Mouse (Mus musculus) adrenal gland, postnatal 4 days (tissue): Measurements from ENCODE around the gene Arsa. TPM values are rescaled to one million over a fixed set of nuclear protein-coding genes. Genes with fewer than 3 reads are reported as not detected.

Source experiments
- DNase-seq, 2 experiments: peaks; one replicate each; pipeline ENCODE4 v3.0.0; 2021 to 2022; ENCODE audit warnings: low spot score in 2 of 2, mixed read lengths in 2 of 2
- total RNA-seq, 2 experiments: library from RNA; stranded (reverse); gene quantifications; 2 replicates each; pipeline ENCODE4 v1.2.3; 2021

Gene Arsa
- total RNA-seq, 2 experiments from 2014 or later, result 24.4 to 25.0 TPM

GRCm38 (mm10) chr15:89496841-89497240 lies 19.6 kb upstream of the Arsa start:
- DNase-seq, result no peak

- no peak for DNase-seq
Measured at GRCm38 (mm10) chr15:89496131-89496530, 18.9 kb upstream of the Arsa start.

GRCm38 (mm10) chr15:89494970-89495369 lies 17.7 kb upstream of the Arsa start:
- no peak for DNase-seq

GRCm38 (mm10) chr15:89488611-89489117 lies 11.4 kb upstream of the Arsa start:
- no peak for DNase-seq

- no peak for DNase-seq
Measured at GRCm38 (mm10) chr15:89488182-89488581, 11.0 kb upstream of the Arsa start.

- DNase-seq, result no peak
Measured at GRCm38 (mm10) chr15:89480584-89480983, 3.4 kb upstream of the Arsa start.

- DNase-seq, result no peak
Measured at GRCm38 (mm10) chr15:89478622-89479021, 1.4 kb upstream of the Arsa start.

- DNase-seq, result no peak
Measured at GRCm38 (mm10) chr15:89477806-89478205, 581 bp upstream of the Arsa start.

GRCm38 (mm10) chr15:89476475-89476815 lies 780 bp downstream of the Arsa start:
- DNase-seq, result no peak

GRCm38 (mm10) chr15:89475611-89476474 lies 1.4 kb downstream of the Arsa start:
- DNase-seq, result peak; percentile 86 to 89

GRCm38 (mm10) chr15:89475293-89475600 lies 2.0 kb downstream of the Arsa start:
- DNase-seq, result no peak

- no peak for DNase-seq
Measured at GRCm38 (mm10) chr15:89474596-89475292, 2.5 kb downstream of the Arsa start.

- DNase-seq, result no peak
Measured at GRCm38 (mm10) chr15:89473921-89474320, 3.3 kb downstream of the Arsa start.

GRCm38 (mm10) chr15:89473370-89473769 lies 3.9 kb downstream of the Arsa start:
- DNase-seq, result no peak

GRCm38 (mm10) chr15:89471476-89471875 lies 5.7 kb downstream of the Arsa start:
- no peak for DNase-seq

- DNase-seq, result no peak
Measured at GRCm38 (mm10) chr15:89468577-89468976, 8.6 kb downstream of the Arsa start.

GRCm38 (mm10) chr15:89465052-89465451 lies 12.2 kb downstream of the Arsa start:
- no peak for DNase-seq

- no peak for DNase-seq
Measured at GRCm38 (mm10) chr15:89463334-89464235, 13.6 kb downstream of the Arsa start.

GRCm38 (mm10) chr15:89462176-89462575 lies 15.0 kb downstream of the Arsa start:
- DNase-seq, result no peak

GRCm38 (mm10) chr15:89461321-89461720 lies 15.9 kb downstream of the Arsa start:
- DNase-seq, result no peak

- DNase-seq, result no peak
Measured at GRCm38 (mm10) chr15:89460298-89460697, 16.9 kb downstream of the Arsa start.
